Mouse (Mus musculus) midbrain, postnatal 0 days (tissue): ENCODE measurements at regions not wholly inside any gene's neighbourhood (a gene's known extent, or its start where the extent isn't known, plus 50 kb on each side); places are given as distances from the start of the nearest gene placed in this dataset. TPM values are rescaled to one million over a fixed set of nuclear protein-coding genes. Genes with fewer than 3 reads are reported as not detected.

ENCODE experiments used
- ATAC-seq: fragments of 200-750 bp; cut with Nextera tagmentation; 2 replicates; pipeline ENCODE4 v1.8.0; 2017; ENCODE audit warnings: moderate number of reproducible peaks, mild to moderate bottlenecking, moderate TSS enrichment, moderate library complexity; ENCODE audit not compliant: low FRiP score
- DNase-seq: peaks from one replicate; pipeline ENCODE4 v3.0.0-alpha.2; 2015; ENCODE audit warnings: low spot score
- H3K27ac ChIP-seq: fragments of 300-500 bp; sonication (generic); 2 replicates; pipeline ENCODE4 v1.5.1; 2014; ENCODE audit warnings: low read depth, mild to moderate bottlenecking, low read length, mixed read lengths
- H3K27me3 ChIP-seq: fragments of 300-500 bp; sonication (generic); 2 replicates; pipeline ENCODE4 v1.6.1; 2014; ENCODE audit warnings: low read length, control low read depth, mixed read lengths; ENCODE audit not compliant: insufficient read depth
- H3K36me3 ChIP-seq: fragments of 300-500 bp; sonication (generic); 2 replicates; pipeline ENCODE4 v1.6.1; 2014; ENCODE audit warnings: low read length, control low read depth, mixed read lengths; ENCODE audit not compliant: insufficient read depth
- H3K4me1 ChIP-seq: fragments of 300-500 bp; sonication (generic); 2 replicates; pipeline ENCODE4 v1.6.1; 2014; ENCODE audit warnings: mild to moderate bottlenecking, control low read depth, antibody characterized with exemption, low read length, mixed read lengths; ENCODE audit not compliant: insufficient read depth
- H3K4me2 ChIP-seq: fragments of 300-500 bp; sonication (generic); 2 replicates; pipeline ENCODE4 v1.6.1; 2014; ENCODE audit warnings: low read depth, mild to moderate bottlenecking, low read length, mixed read lengths; ENCODE audit not compliant: poor library complexity, severe bottlenecking
- H3K4me3 ChIP-seq: fragments of 300-500 bp; sonication (generic); 2 replicates; pipeline ENCODE4 v1.5.1; 2014; ENCODE audit warnings: low read depth, mild to moderate bottlenecking, low read length, moderate library complexity
- H3K9ac ChIP-seq: fragments of 300-500 bp; sonication (generic); replicated peaks from 2 replicates; pipeline ENCODE4 v1.6.1; 2014; ENCODE audit warnings: mild to moderate bottlenecking, low read length, moderate library complexity, mixed read lengths; ENCODE audit not compliant: poor library complexity, severe bottlenecking
- H3K9me3 ChIP-seq: fragments of 300-500 bp; sonication (generic); 2 replicates; pipeline ENCODE4 v1.6.1; 2016; ENCODE audit warnings: low read length, control low read depth
- CTCF ChIP-seq: IDR thresholded peaks from 2 replicates; pipeline ENCODE4 v1.5.1; 2016; ENCODE audit warnings: antibody characterized with exemption, mild to moderate bottlenecking
- WGBS: fragments of 180-500 bp; shearing (Covaris S2); extraction: QIAGEN DNeasy Blood & Tissue Kit; methylation state at CpG from one replicate; pipeline ENCODE4 v1.1.7; 2014; 5-methylcytosine and 5-hydroxymethylcytosine counted together
- microRNA-seq: library from miRNA; unstranded; fragments of <30 nt; microRNA quantifications from one replicate; pipeline ENCODE4, GENCODE M21; 2016; ENCODE audit warnings: borderline number of aligned reads

- ATAC-seq (no peak), DNase-seq (no peak)
- no peaks in the 10 kb centered on the region for H3K36me3 ChIP-seq
- H3K4me3 ChIP-seq, result no peak overlapping the region
- TF ChIP-seq CTCF, result no peak
- no peaks in the 10 kb centered on the region for H3K9me3 ChIP-seq
- H3K4me1 ChIP-seq, result no peaks in the 10 kb centered on the region
- H3K27me3 ChIP-seq, result 0 out of 2 replicates have a peak, but pooled peaks cover 4% of the 10 kb centered on the region
- no peak overlapping the region for H3K27ac ChIP-seq
- 51% methylated on average over 5 of the region's 5 CpGs for WGBS
- H3K9ac ChIP-seq, result no peak overlapping the region
- H3K4me2 ChIP-seq, result no peak overlapping the region
Observed at GRCm38 (mm10) chr13:98545398-98545797, 53.6 kb upstream of the Gm10320 start.

DNA sequence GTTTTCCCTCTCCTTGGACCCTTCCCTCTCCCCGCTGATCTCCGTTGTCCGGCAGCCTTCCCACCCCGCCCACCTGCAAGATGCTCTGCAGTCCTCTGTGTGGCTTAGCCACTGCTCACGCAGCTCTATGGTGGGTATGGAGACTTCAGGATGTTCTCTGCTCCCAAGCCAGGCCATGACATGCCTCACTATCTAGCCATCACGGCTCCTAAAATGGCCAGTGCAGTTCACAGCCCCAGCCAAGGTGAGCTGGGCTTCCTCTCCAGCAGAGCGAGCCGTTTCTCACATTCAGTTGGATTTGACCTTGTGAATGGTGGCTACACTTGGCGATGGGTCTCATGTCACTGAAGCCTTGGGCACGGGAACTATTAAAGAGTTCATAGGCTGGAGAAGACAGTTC, 52.2 kb upstream of the Gm10320 start:
- 95% methylated on average over 10 of the region's 10 CpGs for WGBS
- 0 out of 2 replicates have a peak, but pooled peaks cover 4% of the 10 kb centered on the region for H3K27me3 ChIP-seq
- no peaks in the 10 kb centered on the region for H3K4me1 ChIP-seq
- H3K9ac ChIP-seq, result no peak overlapping the region
- DNase-seq (no peak), ATAC-seq (no peak)
- H3K4me2 ChIP-seq, result no peak overlapping the region
- no peak overlapping the region for H3K4me3 ChIP-seq
- TF ChIP-seq CTCF, result no peak
- no peaks in the 10 kb centered on the region for H3K36me3 ChIP-seq
- H3K27ac ChIP-seq, result no peak overlapping the region
- H3K9me3 ChIP-seq, result no peaks in the 10 kb centered on the region

Small RNA genes in the stretch of these regions (microRNA-seq; reads per million reads assigned to microRNA genes)
- not detected for gene Gm22698
